Mouse (Mus musculus): ENCODE results near the gene Gm18336.

DNA sequence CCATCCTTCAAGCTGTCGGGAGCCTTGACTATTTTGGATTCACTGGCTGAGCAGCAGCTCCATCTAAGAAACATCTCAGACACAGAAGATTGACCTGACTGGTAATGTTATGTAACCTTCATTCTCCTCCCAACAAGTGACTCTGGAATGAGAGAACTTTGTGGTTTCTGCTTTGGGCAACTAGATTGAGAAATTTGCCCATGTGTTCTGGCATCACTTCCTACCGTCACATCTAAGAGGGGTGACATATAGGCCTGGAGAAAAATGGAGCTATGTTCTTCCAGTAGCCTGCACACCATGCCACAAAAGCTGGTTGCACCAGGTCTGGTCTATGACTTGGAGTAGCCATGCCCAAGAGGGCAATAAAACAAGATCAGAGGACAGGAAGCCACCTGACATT is 42.4 kb downstream of the Gm18336 start:
- TF ChIP-seq CTCF (IDR thresholded peaks at IDR 0.05; ENCODE audit: low read depth): no peak
- TF ChIP-seq EP300 (IDR thresholded peaks at IDR 0.05; ENCODE audit: low read depth): no peak

All from liver, embryonic 14.5 days (tissue).